ENCODE assay signal across 21 mouse cellular contexts in genomic region chr12:102929764-102930163, GRCm38 (mm10). TPM values are rescaled to one million over a fixed set of nuclear protein-coding genes. Genes with fewer than 3 reads are reported as not detected.
"Had no signal": no experiment of that assay in that cellular context is flagged by ENCODE, and none has a peak within 500 bp of the region (broad histone marks: within the 10 kb centered on the region; RNA-seq: fewer than 3 reads in every experiment).

No protein-coding gene starts in this region.

- H3K4me1 ChIP-seq: limb, embryonic 15.5 days; neural tube, embryonic 13.5 days had no signal

- H3K4me3 ChIP-seq: limb, embryonic 15.5 days; neural tube, embryonic 13.5 days had no signal

- H3K9me3 ChIP-seq: limb, embryonic 15.5 days; neural tube, embryonic 13.5 days had no signal

- H3K36me3 ChIP-seq: limb, embryonic 15.5 days; neural tube, embryonic 13.5 days had no signal

- H3K4me2 ChIP-seq: limb, embryonic 15.5 days; neural tube, embryonic 13.5 days had no signal

- ATAC-seq: hindbrain, embryonic 16.5 days; inflammation-experienced regulatory T-cells, adult 6 months had no signal

- H3K9ac ChIP-seq: limb, embryonic 15.5 days; liver, embryonic 14.5 days; neural tube, embryonic 13.5 days had no signal

- H3K27me3 ChIP-seq: limb, embryonic 15.5 days; neural tube, embryonic 13.5 days had no signal

- DNase-seq: layer of hippocampus, adult 9-11 months; layer of hippocampus, postnatal 36 days; lung, adult 18-20 months; midbrain, embryonic 14.5 days; retina, postnatal 1 day; right cerebral cortex, postnatal 4 days; spleen, adult 18-20 months; thymus, adult 18-20 months; thymus, postnatal 14 days had no signal

- H3K27ac ChIP-seq: limb, embryonic 15.5 days; liver, embryonic 14.5 days; neural tube, embryonic 13.5 days had no signal

RNA-seq across cellular contexts. Expression of gene Unc79, which starts 18.9 kb away (rescaled TPM):
- total RNA-seq: monocyte, adult 5-6 weeks had no signal

RNA-seq across cellular contexts. Expression of gene Cox8c, which starts 30.6 kb away (rescaled TPM):
- total RNA-seq: layer of hippocampus, adult 18-20 months; layer of hippocampus, postnatal 36 days; left cerebral cortex, adult 8-10 months; left cerebral cortex, postnatal 25 days; monocyte, adult 5-6 weeks had no signal
- polyA plus RNA-seq: hindbrain, embryonic 16.5 days; inflammation-experienced regulatory T-cells, adult 6 months; limb, embryonic 11.5 days; limb, embryonic 15.5 days; liver, embryonic 14.5 days; lung, embryonic 16.5 days; midbrain, embryonic 14.5 days; neural tube, embryonic 13.5 days; stomach, embryonic 14.5 days had no signal
